Mouse (Mus musculus): Measurements from ENCODE around the gene Prph. TPM values are rescaled to one million over a fixed set of nuclear protein-coding genes. Genes with fewer than 3 reads are reported as not detected.

The Prph gene
- polyA plus RNA-seq, 1 experiment from 2014 or later, result 0.82 TPM

DNA sequence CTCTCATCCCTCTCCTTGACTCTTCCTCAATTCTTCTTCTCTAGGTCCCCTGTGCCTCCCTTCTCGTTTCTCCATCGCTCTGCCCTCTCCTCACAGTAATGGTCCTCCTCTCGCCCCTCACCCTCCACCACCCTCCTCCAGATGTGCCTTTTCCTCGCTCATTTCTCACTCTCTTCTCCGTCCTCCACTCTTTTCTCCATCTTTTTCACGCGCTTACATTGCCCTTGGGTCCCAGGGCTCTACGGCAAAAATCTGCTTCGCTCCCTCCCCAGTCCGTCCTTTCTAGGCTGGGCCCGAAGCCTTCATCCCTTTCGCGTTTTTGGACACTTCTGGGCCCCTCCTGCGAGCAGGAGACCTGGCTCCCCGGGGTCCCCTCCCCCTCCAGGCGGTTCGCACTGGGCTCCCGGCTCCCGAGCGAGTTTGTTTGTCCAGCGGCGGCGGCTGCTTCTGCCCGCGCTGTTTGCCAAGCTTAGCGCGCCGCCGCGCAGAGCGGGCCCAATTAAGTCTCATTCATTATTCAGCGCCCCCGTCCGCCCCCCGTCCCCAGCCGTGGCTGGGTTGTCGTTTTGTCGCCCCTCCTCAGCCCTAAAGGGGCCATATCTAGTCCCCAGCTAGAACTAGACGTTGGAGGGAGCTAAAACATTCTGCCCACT, 43.0 kb downstream of the Prph start:
- Histone ChIP-seq H3K4me2 (ENCODE audit: low read length) (peak overlapping the region; percentile 80), H3K27ac (no peak overlapping the region; the same call in 1 of the 2 replicates), H3K9me3 (replicated peaks; ENCODE audit: low read length) (no peaks in the 10 kb centered on the region), H3K4me1 (replicated peaks; ENCODE audit: insufficient read depth, low read length) (peaks cover 45% of the 10 kb centered on the region), H3K36me3 (ENCODE audit: insufficient read depth, low read length) (no peaks in the 10 kb centered on the region), H3K27me3 (ENCODE audit: insufficient read depth, low read length) (peaks cover 20% of the 10 kb centered on the region), H3K4me3 (replicated peaks; ENCODE audit: low read depth, low read length) (peak overlapping the region; percentile 38), H3K9ac (ENCODE audit: low read depth, low read length) (peak overlapping the region; percentile 52; the same call in 1 of the 2 replicates)
- DNase-seq (ENCODE audit: low spot score), result no peak
- no peak for TF ChIP-seq CTCF (IDR thresholded peaks at IDR 0.05; ENCODE audit: low read depth)
- 2% methylated on average over 38 of the region's 39 CpGs for WGBS
- no peak for ATAC-seq (replicated peaks; ENCODE audit: low FRiP score, low read depth)

DNA sequence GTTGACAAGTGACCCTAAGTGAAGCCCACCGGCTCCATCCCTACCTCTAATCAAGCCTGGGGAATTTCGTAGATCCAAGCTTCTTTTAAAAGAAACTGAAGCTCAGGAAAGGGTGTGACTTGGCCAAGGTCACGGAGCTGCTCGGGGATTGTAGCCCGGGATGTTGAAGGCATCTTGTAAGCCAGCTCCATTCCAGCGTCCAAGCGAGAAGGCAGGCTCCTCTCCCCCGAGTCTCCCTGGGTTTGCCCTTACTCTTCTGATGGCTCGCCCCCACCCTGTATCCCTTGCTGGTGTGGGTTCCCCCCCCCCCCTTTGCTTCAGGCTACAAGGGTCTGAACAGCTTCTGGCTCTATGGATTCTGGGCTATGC, 43.5 kb downstream of the Prph start:
- Histone ChIP-seq H3K4me2 (ENCODE audit: low read length) (peak overlapping the region; percentile 80), H3K27me3 (ENCODE audit: insufficient read depth, low read length) (peaks cover 20% of the 10 kb centered on the region), H3K4me1 (replicated peaks; ENCODE audit: insufficient read depth, low read length) (peaks cover 41% of the 10 kb centered on the region), H3K9me3 (replicated peaks; ENCODE audit: low read length) (no peaks in the 10 kb centered on the region), H3K4me3 (replicated peaks; ENCODE audit: low read depth, low read length) (peak overlapping the region; percentile 38), H3K36me3 (ENCODE audit: insufficient read depth, low read length) (no peaks in the 10 kb centered on the region), H3K9ac (ENCODE audit: low read depth, low read length) (peak overlapping the region; percentile 52; the same call in 1 of the 2 replicates), H3K27ac (no peak overlapping the region)
- TF ChIP-seq CTCF (IDR thresholded peaks at IDR 0.05; ENCODE audit: low read depth), result no peak
- ATAC-seq (replicated peaks; ENCODE audit: low FRiP score, low read depth) (no peak), DNase-seq (ENCODE audit: low spot score) (no peak)
- 3% methylated on average over 9 of the region's 9 CpGs for WGBS

DNA sequence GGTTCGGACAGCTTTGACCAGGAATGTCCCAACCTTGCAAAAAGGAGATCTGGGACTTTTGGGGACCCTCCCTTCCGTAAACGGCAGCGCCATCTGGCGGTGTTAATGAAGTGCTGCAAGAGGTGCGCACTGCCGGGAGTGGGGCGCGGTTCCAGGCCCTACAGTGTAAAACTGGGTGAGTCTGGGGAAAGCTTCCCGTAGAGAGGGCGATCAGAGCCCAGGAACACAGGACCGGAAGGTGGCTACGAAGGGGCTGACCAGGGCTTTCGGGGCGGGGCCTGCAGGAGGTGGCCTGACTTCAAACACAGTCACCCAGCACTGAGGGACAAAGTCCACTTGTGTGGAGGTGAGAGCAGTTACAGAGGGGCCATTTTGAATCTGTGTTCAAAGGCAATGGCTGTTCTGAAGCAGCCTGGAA, 44.2 kb downstream of the Prph start:
- no peaks in the 10 kb centered on the region for H3K36me3 ChIP-seq (ENCODE audit: insufficient read depth, low read length)
- TF ChIP-seq CTCF (IDR thresholded peaks at IDR 0.05; ENCODE audit: low read depth), result peak; percentile 87
- 2% methylated on average over 15 of the region's 15 CpGs for WGBS

DNA sequence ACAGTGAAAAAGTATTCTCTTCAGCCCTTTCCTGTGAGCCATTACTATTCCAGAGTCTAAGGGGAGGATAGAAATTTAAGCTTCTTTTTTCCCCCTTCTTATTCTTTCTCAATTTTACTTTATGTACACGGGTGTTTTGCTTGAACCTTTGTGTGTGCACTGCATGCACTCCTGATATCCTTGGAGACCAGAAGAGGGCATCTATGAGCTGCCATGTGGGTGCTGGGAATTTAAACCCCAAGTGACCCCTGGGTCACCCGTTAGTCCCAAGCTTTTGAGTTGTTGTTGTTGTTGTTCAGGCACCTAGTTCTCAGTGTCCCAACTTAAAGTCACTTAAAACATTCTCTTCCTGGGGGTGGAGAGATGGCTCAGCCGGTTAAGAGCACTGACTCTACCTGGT, 45.0 kb downstream of the Prph start:
- Histone ChIP-seq H3K4me2 (ENCODE audit: low read length) (no peak overlapping the region), H3K36me3 (ENCODE audit: insufficient read depth, low read length) (no peaks in the 10 kb centered on the region), H3K4me1 (replicated peaks; ENCODE audit: insufficient read depth, low read length) (peaks cover 30% of the 10 kb centered on the region), H3K27ac (no peak overlapping the region), H3K27me3 (ENCODE audit: insufficient read depth, low read length) (peaks cover 17% of the 10 kb centered on the region), H3K9ac (ENCODE audit: low read depth, low read length) (no peak overlapping the region), H3K9me3 (replicated peaks; ENCODE audit: low read length) (no peaks in the 10 kb centered on the region), H3K4me3 (replicated peaks; ENCODE audit: low read depth, low read length) (no peak overlapping the region)
- 0 out of 2 replicates have a peak, but pooled peaks have one; percentile 42 for TF ChIP-seq CTCF (IDR thresholded peaks at IDR 0.05; ENCODE audit: low read depth)
- WGBS, result 56% methylated on average over 3 of the region's 3 CpGs
- ATAC-seq (replicated peaks; ENCODE audit: low FRiP score, low read depth), result no peak
- DNase-seq (ENCODE audit: low spot score), result no peak

More for the DNA sequence above, 44.2 kb downstream of the Prph start:
- H3K4me2 ChIP-seq (ENCODE audit: low read length), result peak overlapping the region; percentile 80
- no peaks in the 10 kb centered on the region for H3K9me3 ChIP-seq (replicated peaks; ENCODE audit: low read length)
- 0 out of 2 replicates have a peak overlapping the region, but pooled peaks have one; percentile 54 for H3K27ac ChIP-seq
- peak overlapping the region; percentile 13 for H3K4me3 ChIP-seq (replicated peaks; ENCODE audit: low read depth, low read length)
- H3K9ac ChIP-seq (ENCODE audit: low read depth, low read length), result 0 out of 2 replicates have a peak overlapping the region, but pooled peaks have one; percentile 18
- H3K4me1 ChIP-seq (replicated peaks; ENCODE audit: insufficient read depth, low read length), result peaks cover 36% of the 10 kb centered on the region
- DNase-seq (ENCODE audit: low spot score) (peak; percentile 83), ATAC-seq (replicated peaks; ENCODE audit: low FRiP score, low read depth) (peak; percentile 74)
- peaks cover 20% of the 10 kb centered on the region for H3K27me3 ChIP-seq (ENCODE audit: insufficient read depth, low read length)

DNA sequence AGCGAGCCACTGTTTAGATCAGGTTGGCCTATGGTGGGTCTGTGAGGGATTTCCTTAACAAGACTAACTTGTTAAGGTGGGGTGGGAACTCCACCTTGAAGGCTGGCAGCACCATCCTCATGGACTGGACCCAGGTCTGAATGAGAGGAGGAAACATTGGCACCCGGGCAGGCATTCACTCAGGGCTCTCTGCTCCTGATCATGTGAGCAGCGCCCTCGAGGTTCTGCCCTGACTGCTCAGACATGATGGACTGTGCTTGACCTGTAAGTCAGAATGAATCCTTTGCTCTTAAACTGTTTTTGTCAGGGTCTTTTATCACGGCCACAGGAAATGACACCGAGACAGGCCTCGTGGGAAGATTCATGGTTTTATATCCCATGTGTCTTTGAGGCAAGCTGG, 50.3 kb downstream of the Prph start:
- Histone ChIP-seq H3K27me3 (ENCODE audit: insufficient read depth, low read length) (no peaks in the 10 kb centered on the region), H3K9me3 (replicated peaks; ENCODE audit: low read length) (no peaks in the 10 kb centered on the region), H3K9ac (ENCODE audit: low read depth, low read length) (no peak overlapping the region), H3K4me3 (replicated peaks; ENCODE audit: low read depth, low read length) (no peak overlapping the region), H3K4me1 (replicated peaks; ENCODE audit: insufficient read depth, low read length) (no peaks in the 10 kb centered on the region), H3K4me2 (ENCODE audit: low read length) (no peak overlapping the region), H3K36me3 (ENCODE audit: insufficient read depth, low read length) (no peaks in the 10 kb centered on the region), H3K27ac (no peak overlapping the region)
- DNase-seq (ENCODE audit: low spot score), result peak; percentile 60
- ATAC-seq (replicated peaks; ENCODE audit: low FRiP score, low read depth), result no peak
- 29% methylated on average over 7 of the region's 7 CpGs for WGBS
- no peak for TF ChIP-seq CTCF (IDR thresholded peaks at IDR 0.05; ENCODE audit: low read depth)

DNA sequence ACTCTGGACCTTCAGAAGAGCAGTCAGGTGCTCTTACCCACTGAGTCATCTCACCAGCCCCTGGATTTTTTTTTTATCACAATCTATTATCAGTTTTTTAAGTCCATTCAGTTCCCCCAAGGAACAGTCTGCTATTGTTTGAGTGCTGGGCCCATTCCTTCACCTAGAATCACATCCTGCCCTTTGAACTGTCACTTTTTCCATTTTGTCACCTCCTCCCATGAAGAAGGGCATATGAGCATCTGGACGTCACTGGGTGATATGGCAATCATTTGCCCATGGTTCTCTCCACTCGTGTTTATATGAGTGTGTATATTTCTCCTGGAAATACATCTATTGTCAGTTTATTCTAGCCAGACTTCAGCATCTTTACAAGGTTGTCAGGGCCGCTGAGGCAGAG, 52.9 kb downstream of the Prph start:
- no peaks in the 10 kb centered on the region for H3K27me3 ChIP-seq (ENCODE audit: insufficient read depth, low read length)
- no peak overlapping the region for H3K27ac ChIP-seq
- no peak overlapping the region for H3K9ac ChIP-seq (ENCODE audit: low read depth, low read length)
- no peak for ATAC-seq (replicated peaks; ENCODE audit: low FRiP score, low read depth)
- no peak overlapping the region for H3K4me2 ChIP-seq (ENCODE audit: low read length)
- TF ChIP-seq CTCF (IDR thresholded peaks at IDR 0.05; ENCODE audit: low read depth), result no peak
- WGBS, result 87% methylated on average over 3 of the region's 3 CpGs
- no peak overlapping the region for H3K4me3 ChIP-seq (replicated peaks; ENCODE audit: low read depth, low read length)
- H3K9me3 ChIP-seq (replicated peaks; ENCODE audit: low read length), result no peaks in the 10 kb centered on the region
- no peaks in the 10 kb centered on the region for H3K4me1 ChIP-seq (replicated peaks; ENCODE audit: insufficient read depth, low read length)
- DNase-seq (ENCODE audit: low spot score), result no peak
- H3K36me3 ChIP-seq (ENCODE audit: insufficient read depth, low read length), result no peaks in the 10 kb centered on the region

Small RNA genes lying within 50 kb of the gene (microRNA-seq; reads per million reads assigned to microRNA genes)
- gene Mir6960, result 0.80 reads per million

Other genes starting within 250 kb of the Prph start
- gene Ddn, start 245.7 kb upstream of the Prph start, polyA plus RNA-seq (2015; fragmentation: Nextera tagmentation; extraction: Ambion mirVana), result 4.4 and 6.1 TPM in 2 replicates
- 83.1 and 94.5 TPM in 2 replicates for gene Prkag1, start 223.7 kb upstream of the Prph start, polyA plus RNA-seq (2015; fragmentation: Nextera tagmentation; extraction: Ambion mirVana)
- 6.4 and 8.3 TPM in 2 replicates for gene Kmt2d, start 184.0 kb upstream of the Prph start, polyA plus RNA-seq (2015; fragmentation: Nextera tagmentation; extraction: Ambion mirVana)
- gene Rhebl1, start 160.6 kb upstream of the Prph start, polyA plus RNA-seq (2015; fragmentation: Nextera tagmentation; extraction: Ambion mirVana), result 15.4 and 15.7 TPM in 2 replicates
- gene Dhh, start 156.6 kb upstream of the Prph start, polyA plus RNA-seq (2015; fragmentation: Nextera tagmentation; extraction: Ambion mirVana), result 2.6 and 2.9 TPM in 2 replicates
- gene Lmbr1l, start 136.9 kb upstream of the Prph start, polyA plus RNA-seq (2015; fragmentation: Nextera tagmentation; extraction: Ambion mirVana), result 11.6 and 13.0 TPM in 2 replicates
- gene Tuba1b, start 120.6 kb upstream of the Prph start, polyA plus RNA-seq (2015; fragmentation: Nextera tagmentation; extraction: Ambion mirVana), result 903 and 1,010 TPM in 2 replicates
- not detected in 2 replicates for gene Gm49450, start 101.6 kb upstream of the Prph start, polyA plus RNA-seq (2015; fragmentation: Nextera tagmentation; extraction: Ambion mirVana)
- 460 and 537 TPM in 2 replicates for gene Tuba1a, start 101.5 kb upstream of the Prph start, polyA plus RNA-seq (2015; fragmentation: Nextera tagmentation; extraction: Ambion mirVana)
- gene Tuba1c, start 25.3 kb upstream of the Prph start, polyA plus RNA-seq (2015; fragmentation: Nextera tagmentation; extraction: Ambion mirVana), result 170 and 178 TPM in 2 replicates
- gene Troap, start 19.4 kb downstream of the Prph start, polyA plus RNA-seq (2015; fragmentation: Nextera tagmentation; extraction: Ambion mirVana), result 11.4 and 11.5 TPM in 2 replicates
- 1.3 TPM in 2 replicates for gene C1ql4, start 32.6 kb downstream of the Prph start, polyA plus RNA-seq (2015; fragmentation: Nextera tagmentation; extraction: Ambion mirVana)
- 8.8 TPM in 2 replicates for gene Dnajc22, start 38.0 kb downstream of the Prph start, polyA plus RNA-seq (2015; fragmentation: Nextera tagmentation; extraction: Ambion mirVana)
- 33.5 and 34.6 TPM in 2 replicates for gene Spats2, start 70.7 kb downstream of the Prph start, polyA plus RNA-seq (2015; fragmentation: Nextera tagmentation; extraction: Ambion mirVana)
- gene Kcnh3, start 169.7 kb downstream of the Prph start, polyA plus RNA-seq (2015; fragmentation: Nextera tagmentation; extraction: Ambion mirVana), result 0.32 and 0.55 TPM in 2 replicates
- gene Mcrs1, start 196.8 kb downstream of the Prph start, polyA plus RNA-seq (2015; fragmentation: Nextera tagmentation; extraction: Ambion mirVana), result 135 and 138 TPM in 2 replicates
- 38.3 and 42.7 TPM in 2 replicates for gene Prpf40b, start 239.9 kb downstream of the Prph start, polyA plus RNA-seq (2015; fragmentation: Nextera tagmentation; extraction: Ambion mirVana)
- gene Fam186b, start 240.7 kb downstream of the Prph start, polyA plus RNA-seq (2015; fragmentation: Nextera tagmentation; extraction: Ambion mirVana), result 0.22 and 0.47 TPM in 2 replicates

Measured in kidney, postnatal 0 days (tissue).